In the genomic region with DNA sequence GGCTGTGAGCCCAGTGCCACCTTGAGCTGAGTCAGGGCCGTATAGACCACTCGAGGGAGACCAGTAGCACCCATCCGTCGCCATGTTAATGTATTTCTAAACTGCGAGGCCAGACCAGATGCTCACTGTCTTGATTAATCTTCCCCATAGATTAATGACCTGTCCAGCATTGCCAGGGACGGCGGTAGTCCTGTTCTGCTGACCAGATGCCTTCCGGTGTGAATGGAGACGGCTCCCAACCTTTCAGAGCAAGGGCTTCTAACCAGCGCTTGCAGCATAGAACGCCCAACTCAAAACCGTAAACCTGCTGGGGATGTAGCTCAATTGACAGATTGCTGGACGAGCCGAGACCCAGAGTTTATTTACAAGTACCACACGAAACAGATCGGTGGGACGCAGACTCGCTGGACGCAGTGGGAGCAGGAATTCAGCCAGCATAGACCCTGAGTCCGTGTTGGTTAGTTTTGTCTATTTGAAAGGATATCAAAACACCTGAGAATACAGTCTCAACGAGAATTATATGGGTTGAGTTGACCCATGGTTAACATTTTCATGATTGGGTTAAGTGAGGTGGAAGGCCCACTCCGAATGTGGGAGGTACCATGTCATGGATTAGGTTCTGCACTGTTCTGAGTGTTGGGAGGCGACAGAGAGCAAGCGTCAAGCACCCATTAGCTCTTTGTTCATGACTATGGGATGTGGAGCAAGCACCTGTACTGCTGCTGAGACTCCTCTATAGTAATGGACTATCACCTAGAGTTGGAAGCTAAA, we compare ENCODE assay signal across 9 mouse cellular contexts. TPM values are rescaled to one million over a fixed set of nuclear protein-coding genes. Genes with fewer than 3 reads are reported as not detected.
DNase-seq lines count a peak whose midpoint lies in the region; ATAC-seq and TF ChIP-seq lines count a peak whose summit lies in the region.
"Had no signal": no experiment of that assay in that cellular context is flagged by ENCODE, and none has a peak within 500 bp of the region (broad histone marks: within the 10 kb centered on the region; RNA-seq: fewer than 3 reads in every experiment).

No protein-coding gene starts in this region.

- no peak; the same call in 1 of the 2 replicates for TF ChIP-seq POLR2A in embryonic fibroblast, embryonic 13.5 days (IDR thresholded peaks at IDR 0.05; ENCODE audit: low read depth, low read length)
- no peak for TF ChIP-seq POLR2A in limb, embryonic 14.5 days (IDR thresholded peaks at IDR 0.05; ENCODE audit: borderline replicate concordance, extremely low read depth, insufficient read depth, insufficient read length)

- H3K4me3 ChIP-seq in embryonic fibroblast, embryonic 13.5 days (ENCODE audit: insufficient read depth, low read length), result peak overlapping the region; percentile 36
- peak overlapping the region; percentile 76 for H3K4me3 ChIP-seq in limb, embryonic 14.5 days (replicated peaks; ENCODE audit: low read length)

- peak overlapping the region; percentile 78 for H3K9ac ChIP-seq in limb, embryonic 14.5 days (ENCODE audit: low read depth, low read length, severe bottlenecking)

- no peaks in the 10 kb centered on the region for H3K9me3 ChIP-seq in limb, embryonic 14.5 days (ENCODE audit: control insufficient read depth, low read length)

- H3K4me2 ChIP-seq in limb, embryonic 14.5 days (replicated peaks; ENCODE audit: low read depth, low read length, severe bottlenecking), result peak overlapping the region; percentile 89

- WGBS in limb, embryonic 14.5 days, result 9% methylated on average over 24 of the region's 24 CpGs

- H3K4me1 ChIP-seq in embryonic fibroblast, embryonic 13.5 days (ENCODE audit: control insufficient read depth, insufficient read depth, low read length), result no peaks in the 10 kb centered on the region
- peaks cover 12% of the 10 kb centered on the region for H3K4me1 ChIP-seq in limb, embryonic 14.5 days (ENCODE audit: control insufficient read depth, insufficient read depth, low read length)

- no peak for ATAC-seq in limb, embryonic 14.5 days (ENCODE audit: low FRiP score, low read depth)

- H3K27ac ChIP-seq in embryonic fibroblast, embryonic 13.5 days (ENCODE audit: insufficient read depth, low read length), result peak overlapping the region; percentile 20
- H3K27ac ChIP-seq in limb, embryonic 14.5 days (replicated peaks; ENCODE audit: low read depth, low read length), result peak overlapping the region; percentile 93

- H3K36me3 ChIP-seq in limb, embryonic 14.5 days (ENCODE audit: control insufficient read depth, insufficient read depth, low read length), result peaks cover 14% of the 10 kb centered on the region
- no peaks in the 10 kb centered on the region for H3K36me3 ChIP-seq in splenic B cell, adult 2 months (ENCODE audit: control insufficient read depth, insufficient read depth, low read length, poor library complexity, severe bottlenecking)

- H3K27me3 ChIP-seq in limb, embryonic 14.5 days (ENCODE audit: control insufficient read depth, insufficient read depth, low read length), result no peaks in the 10 kb centered on the region
- no peaks in the 10 kb centered on the region for H3K27me3 ChIP-seq in splenic B cell, adult 2 months (ENCODE audit: control insufficient read depth, insufficient read depth, low read length, poor library complexity, severe bottlenecking)

- no peak for TF ChIP-seq CTCF in embryonic fibroblast, embryonic 13.5 days (IDR thresholded peaks at IDR 0.05; ENCODE audit: borderline replicate concordance, insufficient read depth, low read length)

- DNase-seq in embryo, embryonic 10 days (ENCODE audit: low spot score), result peak; percentile 60
- DNase-seq in embryo, embryonic 10.5 days (ENCODE audit: low spot score), result no peak
- DNase-seq in A20 (ENCODE audit: low read depth, low spot score), result peak; percentile 52
- no peak for DNase-seq in limb, embryonic 14.5 days (ENCODE audit: low spot score)
- peak; percentile 18 for DNase-seq in splenic B cell, adult 2 months (ENCODE audit: low read depth, low spot score)
- DNase-seq in spleen, postnatal 36 days (ENCODE audit: low spot score in 2 of 2), result no peak
- no peak for DNase-seq in layer of hippocampus, adult 8-10 months (ENCODE audit: low spot score in 2 of 2)

RNA-seq across cellular contexts. Expression of a gene that starts 6.4 kb away (rescaled TPM):
- 22.1 and 23.2 TPM in 2 replicates for polyA plus RNA-seq in embryonic fibroblast, embryonic 13.5 days (2011; ENCODE audit: insufficient read length, low read depth, missing spikeins)
- polyA plus RNA-seq in limb, embryonic 14.5 days (2012; rRNA removed), result 35.2 and 44.3 TPM in 2 replicates
- 40.7 and 42.4 TPM in 2 replicates for polyA plus RNA-seq in limb, embryonic 14.5 days (2014; fragmentation: Nextera tagmentation; extraction: Ambion mirVana)
- 10 to 100 TPM; 39.8 to 56.6 (median 45.4) TPM for total RNA-seq in layer of hippocampus, adult 8-10 months (2022)

RNA-seq across cellular contexts. Expression of a gene that starts 6.8 kb away (rescaled TPM):
- 21.5 and 25.1 TPM in 2 replicates for polyA plus RNA-seq in embryonic fibroblast, embryonic 13.5 days (2011; ENCODE audit: insufficient read length, low read depth, missing spikeins)
- 25.6 and 30.7 TPM in 2 replicates for polyA plus RNA-seq in limb, embryonic 14.5 days (2012; rRNA removed)
- polyA plus RNA-seq in limb, embryonic 14.5 days (2014; fragmentation: Nextera tagmentation; extraction: Ambion mirVana), result 24.4 and 28.5 TPM in 2 replicates
- 10 to 100 TPM; 37.3 to 57.0 (median 44.8) TPM for total RNA-seq in layer of hippocampus, adult 8-10 months (2022)

RNA-seq across cellular contexts. Expression of a gene that starts 16.9 kb away (rescaled TPM):
- 10.3 and 11.6 TPM in 2 replicates for polyA plus RNA-seq in embryonic fibroblast, embryonic 13.5 days (2011; ENCODE audit: insufficient read length, low read depth, missing spikeins)
- polyA plus RNA-seq in limb, embryonic 14.5 days (2012; rRNA removed), result 66.0 and 74.7 TPM in 2 replicates
- 18.3 and 18.8 TPM in 2 replicates for polyA plus RNA-seq in limb, embryonic 14.5 days (2014; fragmentation: Nextera tagmentation; extraction: Ambion mirVana)
- 10 to 100 TPM; 28.5 to 36.1 (median 32.3) TPM for total RNA-seq in layer of hippocampus, adult 8-10 months (2022)

RNA-seq across cellular contexts. Expression of a gene that starts 49.2 kb away (rescaled TPM):
- polyA plus RNA-seq in embryonic fibroblast, embryonic 13.5 days (2011; ENCODE audit: insufficient read length, low read depth, missing spikeins), result not detected in 2 replicates
- polyA plus RNA-seq in limb, embryonic 14.5 days (2012; rRNA removed), result 0.06 and 0.09 TPM in 2 replicates
- polyA plus RNA-seq in limb, embryonic 14.5 days (2014; fragmentation: Nextera tagmentation; extraction: Ambion mirVana), result 0.47 TPM in 1 of 2 replicates, not detected in the other
- total RNA-seq in layer of hippocampus, adult 8-10 months (2022), result not detected
- total RNA-seq: layer of hippocampus, adult 18-20 months had no signal

RNA-seq across cellular contexts. Expression of a gene that starts 55.1 kb away (rescaled TPM):
- not detected in 2 replicates for polyA plus RNA-seq in embryonic fibroblast, embryonic 13.5 days (2011; ENCODE audit: insufficient read length, low read depth, missing spikeins)
- 0.06 and 0.44 TPM in 2 replicates for polyA plus RNA-seq in limb, embryonic 14.5 days (2012; rRNA removed)
- polyA plus RNA-seq in limb, embryonic 14.5 days (2014; fragmentation: Nextera tagmentation; extraction: Ambion mirVana), result not detected in 2 replicates
- under 1 TPM in 1 of 4 experiments, not detected in 3; 0.29 TPM for total RNA-seq in layer of hippocampus, adult 8-10 months (2022)
- total RNA-seq: layer of hippocampus, adult 18-20 months had no signal

Comparison
In these comparisons a context has a peak if more than half of its experiments do, and no peak if none do; other contexts are left out.
1. DNase-seq: peak in embryo, embryonic 10 days (single experiment), A20 (single experiment) and splenic B cell, adult 2 months (single experiment); none in embryo, embryonic 10.5 days (single experiment), limb, embryonic 14.5 days (single experiment), spleen, postnatal 36 days (0 of 2) and layer of hippocampus, adult 8-10 months (0 of 2).